Mouse (Mus musculus): ENCODE data around the gene Clic4.

Clic4 gene

GRCm38 (mm10) chr4:135272640-135273306 lies at the start of gene Clic4:
Clic4 (minus strand) TSS chr4:135272814.
- in situ Hi-C loops (cut with MboI, MseI), result no loop called here

GRCm38 (mm10) chr4:135317966-135318365 lies 45.4 kb upstream of the Clic4 start:
- in situ Hi-C loops (cut with MboI, MseI), result no loop called here

GRCm38 (mm10) chr4:135317539-135317938 lies 44.9 kb upstream of the Clic4 start:
- in situ Hi-C loops (cut with MboI, MseI), result no loop called here

GRCm38 (mm10) chr4:135315287-135315686 lies 42.7 kb upstream of the Clic4 start:
- in situ Hi-C loops (cut with MboI, MseI), result no loop called here

GRCm38 (mm10) chr4:135314419-135314832 lies 41.8 kb upstream of the Clic4 start:
- in situ Hi-C loops (cut with MboI, MseI), result no loop called here

GRCm38 (mm10) chr4:135313761-135314241 lies 41.2 kb upstream of the Clic4 start:
- in situ Hi-C loops (cut with MboI, MseI), result no loop called here

- in situ Hi-C loops (cut with MboI, MseI), result no loop called here
These were observed 40.6 kb upstream of the Clic4 start for GRCm38 (mm10) chr4:135313111-135313691.

- in situ Hi-C loops (cut with MboI, MseI), result no loop called here
These were observed 40.1 kb upstream of the Clic4 start for GRCm38 (mm10) chr4:135312706-135313105.

- in situ Hi-C loops (cut with MboI, MseI), result no loop called here
These were observed 37.8 kb upstream of the Clic4 start for GRCm38 (mm10) chr4:135310371-135310770.

- in situ Hi-C loops (cut with MboI, MseI), result no loop called here
These were observed 37.1 kb upstream of the Clic4 start for GRCm38 (mm10) chr4:135309726-135310125.

GRCm38 (mm10) chr4:135309112-135309659 lies 36.6 kb upstream of the Clic4 start:
- in situ Hi-C loops (cut with MboI, MseI), result no loop called here

- in situ Hi-C loops (cut with MboI, MseI), result no loop called here
These were observed 34.5 kb upstream of the Clic4 start for GRCm38 (mm10) chr4:135306971-135307632.

GRCm38 (mm10) chr4:135306533-135306932 lies 33.9 kb upstream of the Clic4 start:
- in situ Hi-C loops (cut with MboI, MseI), result no loop called here

- in situ Hi-C loops (cut with MboI, MseI), result no loop called here
These were observed 29.6 kb upstream of the Clic4 start for GRCm38 (mm10) chr4:135302261-135302660.

- in situ Hi-C loops (cut with MboI, MseI), result no loop called here
These were observed 28.6 kb upstream of the Clic4 start for GRCm38 (mm10) chr4:135301166-135301565.

- in situ Hi-C loops (cut with MboI, MseI), result no loop called here
These were observed 27.8 kb upstream of the Clic4 start for GRCm38 (mm10) chr4:135300248-135301041.

GRCm38 (mm10) chr4:135298680-135299079 lies 26.1 kb upstream of the Clic4 start:
- in situ Hi-C loops (cut with MboI, MseI), result no loop called here

GRCm38 (mm10) chr4:135297931-135298546 lies 25.4 kb upstream of the Clic4 start:
- in situ Hi-C loops (cut with MboI, MseI), result no loop called here

GRCm38 (mm10) chr4:135297146-135297545 lies 24.5 kb upstream of the Clic4 start:
- in situ Hi-C loops (cut with MboI, MseI), result no loop called here

GRCm38 (mm10) chr4:135296565-135296964 lies 24.0 kb upstream of the Clic4 start:
- in situ Hi-C loops (cut with MboI, MseI), result no loop called here

GRCm38 (mm10) chr4:135293813-135294212 lies 21.2 kb upstream of the Clic4 start:
- in situ Hi-C loops (cut with MboI, MseI), result no loop called here

Measured in T-helper 1 cell (primary cell).